Mouse (Mus musculus): ENCODE results near the gene Gm20828. TPM values are rescaled to one million over a fixed set of nuclear protein-coding genes. Genes with fewer than 3 reads are reported as not detected.
"Not testable (repeated sequence)": the region's sequence is repeated elsewhere in the genome, so short reads cannot be mapped to it uniquely, and the experiment has no call there.

Gene Gm20828
- total RNA-seq (2015; ENCODE audit: low replicate concordance) (not detected in 2 replicates), total RNA-seq (2017; ENCODE audit: low replicate concordance) (not detected in 2 replicates)

GRCm38 (mm10) chrY:11199274-11199673 lies at the start of gene Gm20828:
TSS of gene Gm20828 (minus strand) at chrY:11199374.
- not testable (repeated sequence) for ATAC-seq (replicated peaks; ENCODE audit: low FRiP score, poor library complexity, severe bottlenecking)

Measured in erythroblast, adult 5-6 weeks (primary cell).